Mouse (Mus musculus) stomach, postnatal 0 days (tissue): ENCODE measurements around the gene Cyp2d10.

Experiments
- CTCF ChIP-seq: IDR thresholded peaks from 2 replicates; pipeline ENCODE4 v1.5.1; 2016; ENCODE audit warnings: antibody characterized with exemption, low read depth, mild to moderate bottlenecking, moderate library complexity
- EP300 ChIP-seq: optimal IDR thresholded peaks from 2 replicates; pipeline ENCODE3; 2016; ENCODE audit warnings: antibody characterized with exemption

DNA sequence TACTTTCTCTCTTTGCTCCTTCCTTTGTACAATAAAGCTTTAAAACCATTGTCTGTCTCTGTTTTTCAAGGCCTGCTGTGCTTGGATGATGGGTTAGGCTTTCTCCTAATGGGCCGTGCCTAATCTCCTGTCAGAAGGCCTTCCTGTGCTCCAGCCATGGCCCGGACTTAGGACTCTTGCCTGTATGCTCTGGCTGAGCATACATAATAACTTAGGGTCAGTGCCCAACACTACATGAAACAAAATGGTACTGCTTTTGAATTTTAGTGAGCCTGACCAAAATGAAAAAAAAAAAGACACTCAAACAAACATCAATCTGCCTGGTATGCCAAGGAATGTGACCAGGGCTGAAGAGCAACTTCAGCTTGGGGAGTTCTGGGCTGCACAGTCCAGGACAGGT, 5.5 kb downstream of the Cyp2d10 start:
- TF ChIP-seq CTCF (no peak), EP300 (no peak)
